Mouse (Mus musculus) MEL (cell line): ENCODE data around the gene Slc2a9.

Source experiments
- CTCF ChIP-seq, 3 experiments: IDR thresholded peaks in 2 of 3; conservative IDR thresholded peaks in 1 of 3; 2 replicates each; pipeline ENCODE4 v1.5.1; 2011 to 2012; ENCODE audit warnings: low read length in 3 of 3, low read depth in 2 of 3, mild to moderate bottlenecking in 2 of 3, improper control_type of control experiment in 1 of 3, inconsistent platforms in 1 of 3, mixed read lengths in 1 of 3, moderate library complexity in 1 of 3; ENCODE audit not compliant: control insufficient read depth in 1 of 3, insufficient read depth in 1 of 3, poor library complexity in 1 of 3, severe bottlenecking in 1 of 3
- GATA1 ChIP-seq: IDR thresholded peaks from 2 replicates; pipeline ENCODE4 v1.6.1; 2011; ENCODE audit warnings: low read depth, low read length, improper control_type of control experiment
- MYC ChIP-seq: IDR thresholded peaks from 2 replicates; pipeline ENCODE4 v1.6.1; 2011; ENCODE audit warnings: low read depth, mild to moderate bottlenecking, low read length, improper control_type of control experiment, moderate library complexity
- TAL1 ChIP-seq: IDR thresholded peaks from 2 replicates; pipeline ENCODE4 v1.6.1; 2012; ENCODE audit warnings: mild to moderate bottlenecking, inconsistent platforms, low read length, moderate library complexity, mixed read lengths
- ZMIZ1 ChIP-seq: IDR thresholded peaks from 2 replicates; pipeline ENCODE4 v1.6.1; 2012; ENCODE audit warnings: low read depth, mild to moderate bottlenecking, inconsistent platforms, low read length, improper control_type of control experiment, moderate library complexity

GRCm38 (mm10) chr5:38346646-38347432 lies 156.1 kb downstream of the Slc2a9 start:
- TF ChIP-seq ZMIZ1 (no peak), CTCF (IDR thresholded peaks at IDR 0.05 in 2 of 3, conservative IDR thresholded peaks at IDR 0.05 in 1 of 3; ENCODE audit: control insufficient read depth in 1 of 3, insufficient read depth in 1 of 3, low read depth in 2 of 3, low read length in 3 of 3, poor library complexity in 1 of 3, severe bottlenecking in 1 of 3) (no peak), MYC (no peak), TAL1 (no peak), GATA1 (no peak)
